Mouse (Mus musculus): ENCODE data around the gene Flt1. TPM values are rescaled to one million over a fixed set of nuclear protein-coding genes. Genes with fewer than 3 reads are reported as not detected.

The Flt1 gene
- polyA plus RNA-seq, 1 experiment: 9.1 TPM

DNA sequence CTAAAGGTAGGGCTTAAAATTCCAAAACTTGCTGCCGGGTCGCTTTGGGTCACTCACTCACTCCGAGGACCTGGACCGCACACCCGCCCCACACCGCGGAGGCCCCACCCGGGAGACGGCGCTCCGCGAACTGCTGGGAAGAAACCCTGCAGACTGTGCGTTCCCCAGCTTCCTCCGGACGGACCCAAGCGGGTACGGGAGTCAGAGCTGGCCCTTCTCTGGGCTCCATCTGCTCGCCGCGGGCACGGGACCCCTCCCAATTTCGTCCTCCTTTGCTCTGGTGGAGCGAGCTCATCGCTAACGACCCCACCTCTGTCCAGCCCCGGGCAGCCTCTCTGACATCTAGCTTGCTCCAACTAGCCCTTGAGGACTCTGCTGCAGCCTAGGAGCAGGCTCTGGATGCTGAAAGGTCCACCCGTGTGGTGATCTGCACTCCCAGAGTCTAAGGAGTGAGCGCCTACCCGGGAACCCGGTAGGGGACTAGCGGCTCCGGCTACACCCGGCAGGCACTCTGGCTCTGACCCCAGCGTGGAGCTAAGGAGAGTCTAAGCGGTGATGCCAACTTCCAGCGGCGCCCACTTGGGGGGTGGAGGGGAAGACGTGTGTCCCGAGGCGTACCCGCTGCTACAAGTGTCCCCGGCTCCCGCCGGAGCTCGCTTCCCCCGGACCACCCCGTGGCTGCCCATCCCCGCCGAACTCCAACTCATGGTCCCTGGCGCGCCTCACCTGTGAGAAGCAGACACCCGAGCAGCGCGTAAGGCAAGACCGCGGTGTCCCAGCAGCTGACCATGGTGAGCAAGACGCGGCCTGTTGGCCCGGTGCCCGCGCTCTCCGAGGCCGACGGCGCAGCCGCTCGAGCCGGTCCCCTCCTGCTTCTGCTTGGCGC is 623 bp downstream of the Flt1 start:
- DNase-seq (ENCODE audit: low spot score): peak; percentile 46

GRCm38 (mm10) chr5:147724391-147724790 is 1.4 kb downstream of the Flt1 start:
- DNase-seq (ENCODE audit: low spot score): no peak

DNA sequence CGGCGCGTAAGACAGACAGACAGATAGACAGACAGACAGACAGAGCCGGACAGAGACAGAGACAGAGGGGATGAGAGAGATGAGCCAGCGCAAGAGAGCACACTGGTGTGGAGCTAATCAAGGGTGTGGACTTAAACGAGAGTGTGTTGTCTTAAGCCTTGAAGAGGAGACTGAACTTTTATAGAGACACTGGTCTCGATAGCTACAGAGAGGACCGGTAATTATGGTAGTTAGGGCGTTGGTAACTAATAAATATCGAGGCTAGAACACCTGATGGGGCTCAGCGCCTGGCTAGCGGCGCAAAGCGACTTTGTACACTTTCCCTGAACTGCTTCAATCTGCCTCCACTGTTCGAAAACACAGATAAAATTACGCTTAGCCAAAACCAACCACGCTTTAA is 2.0 kb downstream of the Flt1 start:
- no peak for DNase-seq (ENCODE audit: low spot score)

DNA sequence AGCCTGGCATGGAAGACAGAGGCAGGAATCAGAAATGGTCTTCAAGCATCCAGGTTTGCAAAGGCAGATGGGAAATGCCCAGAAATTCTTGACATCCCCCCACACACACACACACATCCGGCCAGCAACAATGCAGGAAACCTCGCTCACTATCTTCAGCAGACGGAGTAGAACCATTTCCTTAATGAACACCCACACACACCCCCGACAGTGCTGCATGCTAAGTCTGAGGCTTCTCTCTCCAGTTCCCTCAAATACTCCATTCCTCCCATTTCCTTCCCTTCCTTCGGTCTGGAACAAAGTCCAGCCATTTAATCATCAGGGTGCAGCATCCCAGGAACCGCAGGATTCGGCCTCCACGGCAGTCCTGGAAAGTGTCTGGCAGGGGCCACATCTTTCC is 4.4 kb downstream of the Flt1 start:
- no peak for DNase-seq (ENCODE audit: low spot score)

GRCm38 (mm10) chr5:147718335-147718734 is 7.5 kb downstream of the Flt1 start:
- DNase-seq (ENCODE audit: low spot score): no peak

- DNase-seq (ENCODE audit: low spot score): no peak
Measured at GRCm38 (mm10) chr5:147716697-147717217, 9.1 kb downstream of the Flt1 start.

DNA sequence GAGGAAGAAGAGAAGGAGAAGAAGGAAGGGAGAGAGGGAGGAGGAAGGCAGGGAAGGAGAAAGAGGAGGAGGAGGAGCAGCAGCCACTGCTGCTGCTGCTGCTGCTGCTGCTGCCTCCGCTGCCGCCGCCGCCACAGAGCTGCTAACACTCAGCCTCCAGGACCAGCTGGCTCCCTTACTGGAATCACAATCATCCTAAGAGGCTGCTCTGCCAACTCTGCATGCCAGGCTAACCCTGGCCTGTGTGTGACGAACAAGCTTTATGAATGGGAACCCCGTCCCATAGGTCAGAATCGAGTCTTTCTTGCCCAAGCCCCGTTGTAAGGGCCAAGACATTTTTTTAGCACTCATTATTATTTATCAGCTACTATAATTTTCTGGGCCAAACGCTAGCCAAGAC is 9.5 kb downstream of the Flt1 start:
- DNase-seq (ENCODE audit: low spot score): no peak

- no peak for DNase-seq (ENCODE audit: low spot score)
Measured at GRCm38 (mm10) chr5:147715391-147715790, 10.4 kb downstream of the Flt1 start.

DNA sequence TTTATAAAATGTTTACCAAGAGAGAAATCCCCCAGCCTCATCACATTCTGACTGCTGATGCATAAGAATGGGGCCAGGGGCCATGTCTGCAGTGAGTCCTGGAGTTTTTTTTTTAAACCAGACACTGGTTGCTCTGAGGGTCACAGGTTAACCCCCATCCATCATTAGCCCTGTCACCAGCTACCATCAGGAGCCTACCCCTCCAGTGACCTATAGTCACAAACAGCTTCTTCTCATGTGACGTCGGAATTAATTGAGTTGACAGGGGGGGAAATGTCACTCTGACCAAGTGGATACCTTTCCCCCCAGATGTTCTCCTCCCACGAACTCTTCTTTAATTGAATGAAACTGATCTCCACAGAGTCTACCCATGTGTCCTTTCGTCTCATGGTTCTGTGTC is 17.3 kb downstream of the Flt1 start:
- DNase-seq (ENCODE audit: low spot score): no peak

- no peak for DNase-seq (ENCODE audit: low spot score)
Measured at GRCm38 (mm10) chr5:147707479-147707878, 18.3 kb downstream of the Flt1 start.

DNA sequence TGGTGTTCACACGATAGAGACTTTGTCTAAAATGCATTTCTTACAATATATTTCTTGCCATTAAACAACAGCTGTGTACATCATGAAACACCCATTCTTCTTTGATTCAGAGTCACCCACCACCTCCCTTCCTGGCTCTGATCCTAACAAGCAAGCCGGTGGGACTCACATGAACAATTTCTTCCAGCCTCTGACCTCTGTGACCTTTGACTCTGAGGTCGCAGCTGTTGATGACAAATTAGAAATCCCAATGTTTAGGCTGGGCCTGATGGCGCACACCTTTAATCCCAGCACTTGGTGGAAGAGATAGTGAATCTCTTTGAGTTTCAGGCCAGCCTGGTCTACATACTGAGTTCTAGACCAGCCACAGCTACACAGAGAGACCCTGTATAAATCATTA is 20.9 kb downstream of the Flt1 start:
- DNase-seq (ENCODE audit: low spot score): no peak

- DNase-seq (ENCODE audit: low spot score): no peak
Measured at GRCm38 (mm10) chr5:147702423-147702822, 23.4 kb downstream of the Flt1 start.

DNA sequence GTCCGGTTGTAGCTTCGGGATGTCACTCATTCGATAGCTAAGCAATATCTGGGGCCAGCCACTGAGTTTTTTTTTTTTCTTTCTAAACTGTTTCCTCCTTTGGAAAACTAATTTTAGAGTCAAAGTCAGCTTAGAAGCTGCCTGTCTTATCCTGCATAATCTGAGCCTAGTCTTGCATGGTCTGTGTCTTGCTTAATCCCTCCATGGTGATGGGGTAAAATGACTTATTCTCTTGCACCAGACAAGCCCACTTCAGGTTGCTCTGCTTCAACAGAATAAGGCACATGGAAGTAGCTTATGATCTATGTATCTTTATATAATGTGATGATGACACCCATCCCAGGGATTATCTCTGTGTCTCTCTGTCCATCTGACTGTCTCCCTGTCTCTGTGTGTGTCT is 24.8 kb downstream of the Flt1 start:
- DNase-seq (ENCODE audit: low spot score): no peak

DNA sequence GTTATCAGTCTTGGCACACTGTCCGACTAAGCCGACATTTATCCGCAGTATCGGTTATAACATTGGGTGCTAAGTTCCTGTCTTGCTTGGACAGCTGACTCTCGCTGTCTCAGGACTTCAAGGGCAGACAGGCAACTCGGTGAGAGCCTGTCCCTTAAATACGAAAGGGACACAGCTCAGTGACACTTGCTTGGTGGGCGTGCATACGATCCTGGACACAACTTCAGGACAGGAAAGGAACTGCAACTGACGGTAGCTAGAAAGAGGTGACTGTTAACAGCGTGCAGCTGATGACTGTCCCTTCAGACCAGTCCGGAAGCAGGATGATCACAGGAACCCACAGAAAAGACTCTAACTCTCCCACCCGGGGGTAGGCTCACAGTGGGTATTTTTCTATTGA is 27.8 kb downstream of the Flt1 start:
- no peak for DNase-seq (ENCODE audit: low spot score)

DNA sequence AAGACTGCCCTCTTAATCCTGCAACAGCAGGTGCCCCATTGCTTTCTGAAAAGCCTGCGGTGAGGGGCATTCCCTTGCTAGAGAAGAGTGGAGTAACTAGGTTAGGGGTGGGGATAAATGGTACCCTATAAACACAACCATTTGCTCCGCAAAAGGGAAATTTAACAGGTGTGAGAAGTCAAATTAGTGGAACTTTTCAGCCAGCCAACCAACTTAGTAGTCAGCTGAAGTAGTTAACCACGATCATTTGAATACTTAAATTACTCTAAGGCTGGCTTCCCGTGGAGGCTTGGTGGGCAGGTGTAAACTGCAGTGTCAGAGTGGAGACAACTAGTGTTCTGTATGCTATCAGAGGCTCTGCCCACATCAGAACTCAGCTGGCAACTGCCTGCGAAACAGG is 28.6 kb downstream of the Flt1 start:
- no peak for DNase-seq (ENCODE audit: low spot score)

GRCm38 (mm10) chr5:147692622-147693021 is 33.2 kb downstream of the Flt1 start:
- no peak for DNase-seq (ENCODE audit: low spot score)

- DNase-seq (ENCODE audit: low spot score): no peak
Measured at GRCm38 (mm10) chr5:147683707-147684323, 42.0 kb downstream of the Flt1 start.

DNA sequence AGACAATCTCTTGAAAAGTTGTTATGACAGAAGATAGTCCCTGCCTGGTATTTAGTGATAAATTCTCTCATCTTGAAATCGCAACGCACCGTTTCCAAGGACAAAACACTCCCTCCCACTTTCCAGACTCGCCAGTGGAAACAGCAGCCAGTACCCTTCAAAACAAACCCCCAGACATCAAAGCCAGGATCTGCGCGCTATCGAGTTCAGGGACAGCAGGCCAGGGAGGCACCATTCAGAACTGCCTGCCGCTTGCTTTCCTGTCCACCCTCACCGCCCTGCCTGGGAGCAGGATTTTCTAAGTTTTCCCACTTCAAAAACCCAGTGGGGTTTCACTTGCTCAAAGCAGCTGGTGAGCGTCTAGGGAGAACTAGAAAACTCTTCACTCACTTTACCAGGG is 44.6 kb downstream of the Flt1 start:
- DNase-seq (ENCODE audit: low spot score): no peak

- DNase-seq (ENCODE audit: low spot score): no peak
Measured at GRCm38 (mm10) chr5:147680711-147681110, 45.1 kb downstream of the Flt1 start.

- DNase-seq (ENCODE audit: low spot score): no peak
Measured at GRCm38 (mm10) chr5:147679316-147679715, 46.5 kb downstream of the Flt1 start.

DNA sequence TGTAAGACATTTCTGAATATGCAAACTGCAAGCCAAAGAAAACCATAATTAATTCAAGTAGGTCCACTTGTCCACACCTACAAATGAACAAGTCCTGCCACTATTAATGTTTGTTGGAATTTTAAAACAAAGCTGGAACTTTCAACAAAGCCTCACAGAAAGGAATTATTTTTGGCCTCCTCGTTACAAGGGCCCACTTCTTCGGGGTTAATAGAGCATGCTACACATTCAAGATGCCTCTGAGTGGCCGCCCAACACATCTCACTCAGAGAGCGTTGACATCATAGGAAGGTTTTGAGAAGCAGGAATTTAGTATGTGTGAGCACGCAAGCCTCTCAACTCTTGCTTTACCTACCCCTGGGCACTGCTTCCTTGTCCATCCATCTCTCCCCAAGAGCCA is 50.0 kb downstream of the Flt1 start:
- no peak for DNase-seq (ENCODE audit: low spot score)

GRCm38 (mm10) chr5:147671765-147672424 is 53.9 kb downstream of the Flt1 start:
- DNase-seq (ENCODE audit: low spot score): no peak

Measured in urinary bladder, adult 2 months (tissue).